Mouse (Mus musculus): ENCODE data around the gene Slc39a10. TPM values are rescaled to one million over a fixed set of nuclear protein-coding genes. Genes with fewer than 3 reads are reported as not detected.

Slc39a10 gene
- polyA plus RNA-seq, 2 experiments = 35.6 to 53.7 TPM

- DNase-seq (ENCODE audit: low spot score) (no peak), ATAC-seq (ENCODE audit: low FRiP score, low read depth) (no peak)
- Histone ChIP-seq H3K4me2 (replicated peaks; ENCODE audit: low read depth, low read length, severe bottlenecking) (no peak overlapping the region), H3K27ac (replicated peaks; ENCODE audit: low read depth, low read length) (no peak overlapping the region), H3K27me3 (ENCODE audit: control insufficient read depth, insufficient read depth, low read length) (no peaks in the 10 kb centered on the region), H3K4me3 (replicated peaks; ENCODE audit: low read length) (no peak overlapping the region), H3K36me3 (ENCODE audit: control insufficient read depth, insufficient read depth, low read length) (no peaks in the 10 kb centered on the region), H3K4me1 (ENCODE audit: control insufficient read depth, insufficient read depth, low read length) (0 out of 2 replicates have a peak, but pooled peaks cover 2% of the 10 kb centered on the region), H3K9ac (ENCODE audit: low read depth, low read length, severe bottlenecking) (no peak overlapping the region), H3K9me3 (ENCODE audit: control insufficient read depth, low read length) (0 out of 2 replicates have a peak, but pooled peaks cover 3% of the 10 kb centered on the region)
- no peak for TF ChIP-seq POLR2A (IDR thresholded peaks at IDR 0.05; ENCODE audit: borderline replicate concordance, extremely low read depth, insufficient read depth, insufficient read length)
- 85% methylated on average over 3 of the region's 3 CpGs for WGBS
Observed at GRCm38 (mm10) chr1:46910154-46910553, 17.5 kb upstream of the Slc39a10 start.

- TF ChIP-seq POLR2A (IDR thresholded peaks at IDR 0.05; ENCODE audit: borderline replicate concordance, extremely low read depth, insufficient read depth, insufficient read length) = no peak
- Histone ChIP-seq H3K9ac (ENCODE audit: low read depth, low read length, severe bottlenecking) (no peak overlapping the region), H3K4me1 (ENCODE audit: control insufficient read depth, insufficient read depth, low read length) (peaks cover 9% of the 10 kb centered on the region), H3K27ac (replicated peaks; ENCODE audit: low read depth, low read length) (no peak overlapping the region), H3K9me3 (ENCODE audit: control insufficient read depth, low read length) (no peaks in the 10 kb centered on the region), H3K4me3 (replicated peaks; ENCODE audit: low read length) (no peak overlapping the region), H3K4me2 (replicated peaks; ENCODE audit: low read depth, low read length, severe bottlenecking) (no peak overlapping the region), H3K27me3 (ENCODE audit: control insufficient read depth, insufficient read depth, low read length) (no peaks in the 10 kb centered on the region), H3K36me3 (ENCODE audit: control insufficient read depth, insufficient read depth, low read length) (no peaks in the 10 kb centered on the region)
- DNase-seq (ENCODE audit: low spot score) = no peak
- WGBS = 68% methylated on average over 5 of the region's 5 CpGs
- ATAC-seq (ENCODE audit: low FRiP score, low read depth) = no peak; the same call in 1 of the 2 replicates
Observed at GRCm38 (mm10) chr1:46905706-46906105, 13.1 kb upstream of the Slc39a10 start.

GRCm38 (mm10) chr1:46902102-46902683, 9.5 kb upstream of the Slc39a10 start:
- DNase-seq (ENCODE audit: low spot score) = peak; percentile 29
- TF ChIP-seq POLR2A (IDR thresholded peaks at IDR 0.05; ENCODE audit: borderline replicate concordance, extremely low read depth, insufficient read depth, insufficient read length) = no peak
- Histone ChIP-seq H3K4me3 (replicated peaks; ENCODE audit: low read length) (no peak overlapping the region), H3K4me1 (ENCODE audit: control insufficient read depth, insufficient read depth, low read length) (peaks cover 7% of the 10 kb centered on the region), H3K9me3 (ENCODE audit: control insufficient read depth, low read length) (no peaks in the 10 kb centered on the region), H3K9ac (ENCODE audit: low read depth, low read length, severe bottlenecking) (no peak overlapping the region), H3K27me3 (ENCODE audit: control insufficient read depth, insufficient read depth, low read length) (no peaks in the 10 kb centered on the region), H3K36me3 (ENCODE audit: control insufficient read depth, insufficient read depth, low read length) (no peaks in the 10 kb centered on the region), H3K27ac (replicated peaks; ENCODE audit: low read depth, low read length) (no peak overlapping the region), H3K4me2 (replicated peaks; ENCODE audit: low read depth, low read length, severe bottlenecking) (no peak overlapping the region)
- WGBS = 53% methylated on average over 2 of the region's 2 CpGs
- ATAC-seq (ENCODE audit: low FRiP score, low read depth) = no peak

- 0 out of 2 replicates have a peak overlapping the region, but pooled peaks have one; percentile 38 for H3K27ac ChIP-seq (replicated peaks; ENCODE audit: low read depth, low read length)
- H3K36me3 ChIP-seq (ENCODE audit: control insufficient read depth, insufficient read depth, low read length) = no peaks in the 10 kb centered on the region
- TF ChIP-seq POLR2A (IDR thresholded peaks at IDR 0.05; ENCODE audit: borderline replicate concordance, extremely low read depth, insufficient read depth, insufficient read length) = no peak
- H3K4me2 ChIP-seq (replicated peaks; ENCODE audit: low read depth, low read length, severe bottlenecking) = no peak overlapping the region; the same call in 1 of the 2 replicates
- H3K9ac ChIP-seq (ENCODE audit: low read depth, low read length, severe bottlenecking) = no peak overlapping the region
- H3K9me3 ChIP-seq (ENCODE audit: control insufficient read depth, low read length) = no peaks in the 10 kb centered on the region
- H3K4me3 ChIP-seq (replicated peaks; ENCODE audit: low read length) = no peak overlapping the region
- WGBS = 13% methylated on average over 6 of the region's 7 CpGs
- peaks cover 6% of the 10 kb centered on the region; the same call in 1 of the 2 replicates for H3K4me1 ChIP-seq (ENCODE audit: control insufficient read depth, insufficient read depth, low read length)
- no peaks in the 10 kb centered on the region for H3K27me3 ChIP-seq (ENCODE audit: control insufficient read depth, insufficient read depth, low read length)
- DNase-seq (ENCODE audit: low spot score) (no peak), ATAC-seq (ENCODE audit: low FRiP score, low read depth) (no peak)
Observed at GRCm38 (mm10) chr1:46894281-46894842, 1.7 kb upstream of the Slc39a10 start.

- Histone ChIP-seq H3K9ac (ENCODE audit: low read depth, low read length, severe bottlenecking) (no peak overlapping the region), H3K27ac (replicated peaks; ENCODE audit: low read depth, low read length) (no peak overlapping the region), H3K4me1 (ENCODE audit: control insufficient read depth, insufficient read depth, low read length) (peaks cover 18% of the 10 kb centered on the region), H3K4me3 (replicated peaks; ENCODE audit: low read length) (no peak overlapping the region), H3K27me3 (ENCODE audit: control insufficient read depth, insufficient read depth, low read length) (no peaks in the 10 kb centered on the region), H3K9me3 (ENCODE audit: control insufficient read depth, low read length) (no peaks in the 10 kb centered on the region), H3K36me3 (ENCODE audit: control insufficient read depth, insufficient read depth, low read length) (no peaks in the 10 kb centered on the region), H3K4me2 (replicated peaks; ENCODE audit: low read depth, low read length, severe bottlenecking) (no peak overlapping the region)
- DNase-seq (ENCODE audit: low spot score) (no peak), ATAC-seq (ENCODE audit: low FRiP score, low read depth) (no peak)
- no peak for TF ChIP-seq POLR2A (IDR thresholded peaks at IDR 0.05; ENCODE audit: borderline replicate concordance, extremely low read depth, insufficient read depth, insufficient read length)
- WGBS = 34% methylated on average over 4 of the region's 4 CpGs
Observed at GRCm38 (mm10) chr1:46888726-46889125, 3.9 kb downstream of the Slc39a10 start.

Measured in limb, embryonic 14.5 days (tissue).